Mouse (Mus musculus): Measurements from ENCODE around the gene Arhgap45.

The Arhgap45 gene

DNA sequence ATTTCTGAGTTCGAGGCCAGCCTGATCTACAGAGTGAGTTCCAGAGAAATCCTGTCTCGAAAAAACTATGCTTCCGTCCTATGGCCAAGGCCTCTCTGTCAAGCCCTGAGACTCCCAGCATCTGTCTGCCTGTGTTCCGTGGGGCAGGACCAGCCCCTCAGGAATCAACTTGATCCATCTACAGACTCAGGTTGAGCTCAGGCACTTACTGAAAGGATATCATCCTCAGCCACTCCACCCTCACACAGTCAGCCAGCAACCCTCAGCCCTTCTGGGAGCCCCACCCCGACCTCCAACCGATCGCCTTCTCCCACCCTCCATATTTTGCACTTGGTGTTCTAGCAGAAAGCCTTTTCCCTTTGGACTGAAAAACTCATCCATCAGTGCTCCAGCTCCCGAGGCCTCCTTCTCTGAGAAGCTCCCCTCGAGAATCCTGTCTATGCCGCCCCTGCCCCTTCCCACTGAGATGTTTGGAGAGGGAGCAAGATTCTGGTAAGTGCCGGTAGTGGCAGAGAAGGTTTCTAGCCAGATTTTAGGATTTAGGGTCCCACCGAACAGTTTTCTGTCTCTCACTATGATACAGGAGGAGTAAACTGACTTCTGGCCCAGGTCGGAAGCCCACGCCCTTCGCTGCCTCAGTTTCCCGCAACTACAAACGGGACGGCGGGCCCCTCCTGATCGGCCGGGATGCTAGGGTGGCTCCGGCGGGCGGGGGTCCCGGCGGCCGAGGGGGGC lies 28.5 kb upstream of the Arhgap45 start:
- peak; percentile 27 for DNase-seq

DNA sequence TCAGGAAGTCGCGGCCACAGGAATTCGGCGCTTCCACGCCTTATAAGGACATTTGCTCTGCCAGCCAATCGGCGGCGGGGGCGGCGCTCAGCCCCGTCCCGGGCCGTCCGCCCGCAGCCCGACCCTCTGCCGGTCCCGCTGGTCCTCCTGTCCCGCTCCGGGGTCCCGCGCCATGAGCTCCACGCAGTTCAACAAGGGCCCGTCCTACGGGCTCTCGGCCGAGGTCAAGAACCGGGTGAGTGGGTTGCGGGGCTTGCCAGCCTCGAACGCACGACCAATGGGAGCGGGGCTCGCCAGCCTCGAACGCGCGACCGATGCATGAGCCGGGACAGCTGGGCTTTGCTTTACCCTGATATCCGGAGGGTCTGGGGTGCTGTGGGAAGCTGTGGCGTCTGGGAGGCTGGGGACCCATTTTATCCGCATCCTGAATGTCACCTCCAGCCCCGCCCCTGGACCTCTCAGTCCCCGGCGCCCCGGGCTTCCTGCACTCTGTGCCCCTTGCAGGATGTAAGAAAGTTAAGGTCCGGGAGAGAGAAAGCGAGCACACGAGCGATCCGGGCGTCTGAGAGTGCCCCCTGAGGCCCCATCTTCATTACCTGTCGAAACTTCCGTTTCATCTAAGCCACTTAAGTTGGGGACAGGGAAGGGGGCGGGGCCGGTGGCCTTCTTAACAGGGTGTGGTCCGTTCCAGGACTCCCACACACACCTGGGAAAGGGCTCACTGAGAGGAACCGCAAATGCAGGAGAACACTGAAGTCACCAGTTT lies 27.8 kb upstream of the Arhgap45 start, which contains the start of gene Cnn2:
Cnn2 (plus strand) TSS at position 79 of the 766 bp plus-strand sequence.
- DNase-seq = peak; percentile 74

DNA sequence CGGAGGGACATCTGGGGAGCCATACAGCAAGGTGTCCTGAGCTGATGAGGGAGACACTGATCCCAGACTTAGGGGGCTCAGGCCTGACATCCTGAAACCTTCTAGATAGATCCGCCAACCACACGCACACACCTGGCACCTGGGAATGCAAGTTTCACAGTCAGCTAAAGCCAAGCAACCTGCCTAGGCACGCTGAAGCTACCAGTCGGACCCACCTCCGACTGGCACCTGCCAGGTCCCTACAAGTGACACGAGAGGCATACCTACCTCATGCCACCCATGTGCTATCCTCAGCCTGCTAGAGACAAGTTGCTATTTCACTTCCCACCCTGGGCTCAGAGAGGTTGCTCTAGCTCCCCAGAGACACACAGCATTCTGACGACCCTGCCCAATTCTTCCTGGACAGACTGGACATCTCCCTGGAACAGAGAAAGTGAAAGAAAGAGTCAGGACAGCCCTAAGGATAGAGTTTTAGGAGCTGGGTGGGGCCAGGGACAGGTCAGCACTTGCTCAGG lies 27.1 kb upstream of the Arhgap45 start:
- DNase-seq = no peak

DNA sequence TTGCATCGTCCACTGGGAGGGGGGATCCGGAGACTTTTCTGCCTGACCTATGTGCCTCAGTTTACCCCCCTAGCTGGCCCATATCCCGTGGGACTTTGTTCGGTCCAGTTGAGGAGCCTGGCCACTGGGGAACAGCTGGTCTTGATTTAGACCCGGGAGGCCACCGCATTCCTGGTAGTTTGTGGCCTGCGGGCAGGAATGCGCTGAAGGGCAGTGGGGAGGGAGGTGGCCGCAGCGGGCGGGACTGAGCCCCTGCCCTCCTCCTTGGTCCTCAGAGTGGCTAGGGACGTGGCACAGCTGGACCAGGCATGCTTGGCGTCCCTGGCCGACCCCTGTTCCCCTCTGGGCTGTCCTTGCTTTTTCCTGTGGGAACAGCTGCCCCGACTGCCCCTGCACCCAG lies 26.6 kb upstream of the Arhgap45 start:
- DNase-seq = no peak

DNA sequence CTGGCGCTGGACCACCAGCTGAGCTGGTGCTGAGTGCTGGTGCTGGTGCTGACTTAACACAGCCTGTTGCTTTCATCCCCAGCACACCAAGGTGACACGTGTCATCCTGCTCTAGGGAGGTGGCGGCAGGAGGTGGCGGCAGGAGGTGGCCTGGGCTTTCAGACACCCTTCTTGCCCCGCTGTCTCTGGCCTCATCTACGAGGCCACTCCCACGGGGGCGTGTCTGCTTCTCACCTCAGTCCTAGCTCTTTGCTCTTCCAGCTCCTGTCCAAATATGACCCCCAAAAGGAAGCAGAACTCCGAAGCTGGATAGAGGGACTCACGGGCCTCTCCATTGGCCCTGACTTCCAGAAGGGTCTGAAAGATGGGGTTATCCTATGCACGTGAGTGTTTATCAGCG lies 25.4 kb upstream of the Arhgap45 start:
- no peak for DNase-seq

DNA sequence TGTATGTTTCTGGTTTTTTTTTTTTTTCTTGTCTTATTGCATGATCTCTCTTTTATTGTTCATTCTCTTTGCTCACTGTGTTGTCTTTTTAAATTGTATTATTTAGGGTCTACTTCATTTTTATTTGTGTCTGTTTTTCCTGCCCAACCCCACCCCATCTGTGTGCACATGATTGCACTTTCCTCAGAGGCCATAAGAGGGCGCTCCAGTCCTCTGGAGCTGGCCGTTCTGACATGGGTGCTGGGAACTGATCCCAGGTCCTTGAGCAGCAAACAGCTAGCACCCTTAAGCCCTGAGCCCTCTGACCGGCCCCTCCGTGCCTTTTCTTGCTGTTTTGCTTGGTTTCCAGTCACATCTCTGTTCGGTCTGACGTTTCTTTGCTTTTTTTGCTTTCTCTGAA lies 24.9 kb upstream of the Arhgap45 start:
- DNase-seq = no peak

DNA sequence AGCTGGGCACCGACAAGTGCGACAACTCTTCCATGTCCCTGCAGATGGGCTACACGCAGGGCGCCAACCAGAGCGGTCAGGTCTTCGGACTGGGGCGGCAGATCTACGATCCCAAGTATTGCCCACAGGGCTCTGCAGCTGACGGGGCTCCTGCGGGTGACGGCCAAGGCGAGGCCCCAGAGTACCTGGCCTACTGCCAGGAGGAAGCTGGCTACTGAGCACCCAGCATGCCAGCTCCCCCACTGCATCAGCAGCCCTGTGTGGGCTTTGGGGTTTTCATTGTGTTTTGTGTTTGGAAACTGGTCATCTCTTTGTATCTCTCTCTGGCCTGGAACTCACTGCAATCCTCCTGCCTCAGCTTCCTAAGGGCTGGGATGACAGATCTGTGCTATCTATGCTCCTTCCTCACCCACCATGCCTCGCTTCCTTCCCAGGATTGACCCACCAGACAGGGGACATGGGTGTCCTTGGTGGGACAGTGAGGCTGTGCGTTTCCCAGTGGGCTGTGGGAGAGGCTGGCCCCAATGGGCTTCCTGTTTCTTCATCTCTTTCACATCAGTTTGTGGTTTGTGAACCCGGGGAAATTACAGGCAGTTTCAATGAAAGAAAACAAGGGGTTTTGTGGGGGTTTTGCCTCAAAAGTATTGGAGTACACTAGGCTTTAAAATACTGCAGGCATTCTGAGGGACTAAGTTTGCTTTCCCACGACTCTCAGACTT lies 21.9 kb upstream of the Arhgap45 start:
- DNase-seq = peak; percentile 41

DNA sequence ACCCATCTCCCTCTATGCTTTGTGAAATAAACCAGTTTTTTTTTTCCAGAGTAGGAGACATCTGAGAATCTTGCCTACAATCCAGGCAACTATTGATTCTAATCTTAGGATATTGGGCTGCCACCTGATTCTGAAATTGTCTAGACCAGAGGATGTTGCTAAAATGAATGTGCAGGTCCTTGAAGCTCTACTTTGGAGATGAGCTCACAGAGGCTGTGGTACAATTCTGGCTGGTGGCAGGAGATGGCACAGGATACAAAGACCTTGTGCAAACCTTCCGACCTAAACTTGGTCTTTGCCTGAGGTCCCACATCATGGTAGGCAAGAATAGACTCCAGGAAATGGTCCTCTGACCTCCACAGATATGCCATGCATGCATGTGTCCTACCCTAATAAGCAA lies 20.8 kb upstream of the Arhgap45 start:
- no peak for DNase-seq

DNA sequence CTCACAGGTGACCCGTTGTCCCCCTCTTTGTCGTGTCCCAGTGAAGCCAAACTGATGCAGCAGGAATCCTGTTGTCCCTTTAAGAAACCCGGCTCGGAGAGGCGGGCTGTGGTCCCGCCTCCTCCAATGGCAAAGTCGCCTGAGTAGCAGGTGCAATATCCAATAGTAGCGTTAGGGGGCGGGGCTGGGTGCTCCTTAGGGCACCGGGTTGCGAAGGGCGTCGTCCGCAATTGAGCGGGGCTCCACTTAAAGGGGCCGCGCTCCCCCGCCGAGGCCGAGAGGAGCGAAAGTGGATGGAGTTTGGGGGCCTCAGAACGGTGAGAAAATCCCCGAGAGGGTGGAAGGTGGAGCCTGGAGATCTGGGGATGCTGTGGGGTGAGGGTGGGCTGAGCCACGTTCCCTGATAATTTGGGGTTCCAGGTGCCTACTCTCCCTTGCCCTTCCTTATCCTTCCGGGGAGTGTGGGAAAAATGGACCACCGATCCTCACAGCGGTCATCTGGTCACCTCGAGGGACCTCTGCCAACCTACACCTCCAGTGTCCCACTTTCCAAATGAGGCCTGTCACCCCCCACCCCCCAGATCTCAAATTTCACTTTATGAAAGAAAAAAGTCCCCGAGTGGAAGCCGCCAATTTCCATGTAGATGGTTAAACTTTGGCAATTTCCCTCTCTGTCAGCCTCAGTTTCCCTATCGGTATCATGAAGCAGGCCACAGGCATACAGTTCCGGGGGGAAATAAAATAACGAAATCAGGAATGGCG lies 20.0 kb upstream of the Arhgap45 start, which contains the start of gene Abca7:
Abca7 (plus strand) TSS at position 223 of the 762 bp plus-strand sequence.
- DNase-seq = peak; percentile 99

DNA sequence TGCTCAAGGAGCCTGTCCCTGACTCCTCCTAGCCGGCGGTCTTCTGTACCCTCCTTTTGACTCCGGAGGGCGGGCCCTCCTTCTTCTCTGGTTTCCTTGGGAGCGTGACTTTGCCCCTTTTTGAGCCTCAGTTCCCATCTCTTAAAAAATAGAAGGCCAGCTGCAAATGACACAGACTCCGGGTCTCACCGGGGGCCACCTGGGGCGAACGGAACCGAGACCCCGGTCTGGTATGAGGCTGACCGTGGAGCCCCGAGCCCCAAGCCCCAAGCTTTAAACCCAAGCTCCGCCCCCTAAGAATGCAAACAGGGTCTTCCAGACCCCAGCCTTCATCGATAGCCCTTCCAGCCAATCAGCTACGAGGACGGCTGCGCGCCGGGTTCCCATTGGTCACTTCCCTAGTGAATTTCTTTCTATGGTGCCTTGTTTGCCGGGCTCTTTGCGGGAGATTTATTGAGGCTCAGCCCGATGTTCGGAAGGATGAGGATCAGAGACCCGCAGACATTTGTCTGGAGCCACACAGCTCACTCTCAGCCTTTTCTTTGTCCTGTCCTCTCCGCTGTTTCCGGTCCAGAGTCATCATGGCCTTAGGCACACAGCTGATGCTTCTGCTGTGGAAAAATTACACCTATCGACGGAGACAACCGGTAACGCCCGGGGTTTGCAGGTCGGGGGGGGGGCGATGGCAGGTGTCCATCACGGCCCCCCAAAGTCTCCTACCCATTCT lies 19.3 kb upstream of the Arhgap45 start:
- peak; percentile 85 for DNase-seq

DNA sequence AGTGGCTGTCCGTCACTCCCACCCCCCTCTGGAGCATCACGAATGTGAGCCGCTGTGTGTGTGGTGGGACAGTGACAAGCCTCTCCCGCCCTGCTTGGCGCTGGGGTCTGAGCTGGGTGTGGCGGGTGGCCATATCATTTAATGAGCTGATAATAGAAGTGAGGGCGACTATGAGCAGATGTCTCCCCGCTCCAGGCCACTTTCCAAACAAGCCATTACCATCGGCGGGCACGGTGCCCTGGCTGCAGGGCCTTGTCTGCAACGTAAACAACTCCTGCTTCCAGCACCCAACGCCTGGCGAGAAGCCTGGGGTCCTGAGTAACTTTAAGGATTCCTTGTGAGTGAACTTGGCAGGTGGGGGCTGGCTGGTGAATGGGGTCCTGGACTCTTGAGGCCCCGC lies 18.6 kb upstream of the Arhgap45 start:
- DNase-seq = no peak

DNA sequence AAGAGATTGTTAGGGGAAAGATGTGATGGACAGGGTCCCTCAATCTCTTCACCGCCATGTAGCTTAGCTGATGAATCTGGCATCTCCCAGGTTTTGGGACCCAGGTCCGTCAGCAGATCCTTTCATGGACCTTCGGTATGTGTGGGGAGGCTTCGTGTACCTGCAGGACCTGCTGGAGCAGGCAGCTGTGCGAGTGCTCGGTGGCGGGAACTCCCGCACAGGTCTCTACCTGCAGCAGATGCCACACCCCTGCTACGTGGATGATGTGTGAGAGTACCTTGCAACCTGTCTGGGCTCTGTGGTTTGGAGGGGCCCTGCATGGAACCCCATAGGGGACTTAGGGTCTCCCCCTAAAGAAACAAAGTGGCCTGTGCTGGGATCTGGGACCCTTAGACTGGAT lies 14.5 kb upstream of the Arhgap45 start:
- DNase-seq = no peak

DNA sequence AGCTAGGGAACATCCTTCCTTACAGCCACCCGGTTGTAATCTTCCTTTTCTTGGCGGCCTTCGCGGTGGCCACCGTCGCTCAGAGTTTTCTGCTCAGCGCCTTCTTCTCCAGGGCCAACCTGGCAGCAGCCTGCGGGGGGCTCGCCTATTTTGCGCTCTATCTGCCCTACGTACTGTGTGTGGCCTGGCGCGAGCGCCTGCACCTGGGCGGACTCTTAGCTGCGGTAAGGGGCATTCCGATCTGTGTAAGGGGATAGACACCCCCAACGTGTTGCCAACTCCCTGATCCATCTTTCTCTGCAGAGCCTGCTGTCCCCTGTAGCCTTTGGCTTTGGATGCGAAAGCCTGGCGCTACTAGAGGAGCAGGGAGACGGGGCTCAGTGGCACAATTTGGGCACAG lies 13.6 kb upstream of the Arhgap45 start:
- no peak for DNase-seq

DNA sequence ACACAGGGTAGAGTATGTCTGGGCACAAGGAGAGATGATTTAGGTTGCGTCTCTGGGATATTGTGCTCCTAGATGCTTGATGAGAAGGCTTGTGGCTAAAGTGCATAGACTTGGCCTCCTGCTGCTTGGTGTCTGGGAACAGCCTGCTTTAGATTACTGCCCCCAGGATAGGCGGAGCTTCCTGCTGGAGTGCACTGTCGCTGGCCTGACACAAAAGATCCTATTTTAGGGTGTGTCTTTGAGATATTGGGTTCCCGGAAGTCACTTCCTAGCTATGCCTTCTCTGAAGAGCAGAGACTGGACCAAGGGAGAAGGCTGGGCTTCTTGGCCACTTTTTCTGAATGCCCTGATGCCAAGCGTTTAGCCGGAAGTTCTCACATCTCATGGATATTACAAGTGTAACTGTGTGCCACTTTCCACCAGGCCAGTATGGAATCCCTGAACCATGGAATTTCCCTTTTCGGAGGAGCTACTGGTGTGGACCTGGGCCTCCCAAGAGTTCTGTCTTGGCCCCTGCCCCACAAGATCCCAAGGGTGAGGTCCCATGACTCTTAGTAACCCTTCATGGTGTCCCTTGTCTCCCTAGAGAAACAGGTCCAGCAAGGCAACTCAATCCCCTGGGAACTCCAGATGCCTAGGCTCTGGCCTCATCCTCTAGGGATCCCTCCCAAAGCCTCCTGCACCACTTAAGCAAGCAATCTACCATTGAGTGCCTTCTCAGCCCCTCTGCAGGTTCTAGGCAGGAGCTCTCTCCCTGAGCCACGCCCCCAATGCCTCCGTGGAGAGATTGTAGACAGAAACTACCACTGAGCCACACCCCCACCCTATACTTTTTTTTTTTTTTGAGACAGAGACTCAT lies 12.8 kb upstream of the Arhgap45 start:
- DNase-seq = no peak

DNA sequence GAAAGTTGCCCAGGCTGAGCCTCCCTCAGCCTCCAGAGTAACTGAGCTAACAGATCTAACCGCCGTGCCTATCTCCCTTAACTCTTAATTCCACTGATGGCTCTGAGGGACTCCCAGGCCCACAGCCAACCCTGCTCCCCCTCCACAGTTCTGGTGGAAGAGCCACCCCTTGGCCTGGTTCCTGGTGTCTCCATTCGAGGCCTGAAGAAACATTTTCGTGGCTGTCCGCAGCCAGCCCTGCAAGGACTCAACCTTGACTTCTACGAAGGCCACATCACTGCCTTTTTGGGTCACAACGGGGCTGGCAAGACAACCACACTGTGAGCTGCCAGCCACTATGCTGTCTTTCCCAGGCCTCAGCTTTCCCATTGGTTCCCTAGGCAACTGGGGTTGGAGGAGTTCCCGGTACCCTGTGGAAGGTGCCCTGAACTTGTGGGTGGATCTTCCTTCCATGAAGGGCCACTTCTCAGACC lies 12.2 kb upstream of the Arhgap45 start:
- no peak for DNase-seq

DNA sequence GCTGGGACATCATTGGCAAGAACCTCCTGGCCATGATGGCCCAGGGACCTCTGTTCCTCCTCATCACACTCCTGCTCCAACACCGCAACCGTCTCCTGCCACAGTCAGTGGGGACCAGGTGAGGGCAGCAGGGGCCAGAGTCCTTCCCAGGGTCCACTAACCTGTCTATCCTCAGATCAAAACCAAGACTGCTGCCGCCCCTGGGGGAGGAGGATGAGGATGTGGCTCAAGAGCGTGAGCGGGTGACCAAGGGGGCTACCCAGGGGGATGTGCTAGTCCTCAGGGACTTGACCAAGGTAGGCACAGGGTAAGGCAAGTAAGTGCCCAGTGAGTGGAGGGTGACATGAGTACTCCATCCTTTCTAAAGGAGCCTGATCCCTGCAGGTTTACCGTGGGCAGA lies 4.7 kb upstream of the Arhgap45 start:
- no peak for DNase-seq

DNA sequence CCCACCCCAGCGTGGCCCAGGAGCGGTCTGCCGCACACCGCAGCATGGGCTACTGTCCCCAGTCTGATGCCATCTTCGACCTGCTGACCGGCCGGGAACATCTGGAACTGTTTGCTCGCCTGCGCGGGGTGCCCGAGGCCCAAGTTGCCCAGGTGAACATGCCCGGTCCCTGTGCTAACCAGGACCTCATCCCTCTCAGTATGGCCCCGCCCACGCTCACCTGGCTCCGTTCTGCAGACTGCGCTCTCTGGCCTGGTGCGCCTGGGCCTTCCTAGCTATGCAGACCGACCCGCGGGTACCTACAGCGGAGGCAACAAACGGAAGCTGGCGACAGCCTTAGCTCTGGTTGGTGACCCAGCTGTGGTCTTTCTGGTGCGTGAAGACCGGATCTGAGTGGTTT lies 2.8 kb upstream of the Arhgap45 start:
- DNase-seq = no peak

DNA sequence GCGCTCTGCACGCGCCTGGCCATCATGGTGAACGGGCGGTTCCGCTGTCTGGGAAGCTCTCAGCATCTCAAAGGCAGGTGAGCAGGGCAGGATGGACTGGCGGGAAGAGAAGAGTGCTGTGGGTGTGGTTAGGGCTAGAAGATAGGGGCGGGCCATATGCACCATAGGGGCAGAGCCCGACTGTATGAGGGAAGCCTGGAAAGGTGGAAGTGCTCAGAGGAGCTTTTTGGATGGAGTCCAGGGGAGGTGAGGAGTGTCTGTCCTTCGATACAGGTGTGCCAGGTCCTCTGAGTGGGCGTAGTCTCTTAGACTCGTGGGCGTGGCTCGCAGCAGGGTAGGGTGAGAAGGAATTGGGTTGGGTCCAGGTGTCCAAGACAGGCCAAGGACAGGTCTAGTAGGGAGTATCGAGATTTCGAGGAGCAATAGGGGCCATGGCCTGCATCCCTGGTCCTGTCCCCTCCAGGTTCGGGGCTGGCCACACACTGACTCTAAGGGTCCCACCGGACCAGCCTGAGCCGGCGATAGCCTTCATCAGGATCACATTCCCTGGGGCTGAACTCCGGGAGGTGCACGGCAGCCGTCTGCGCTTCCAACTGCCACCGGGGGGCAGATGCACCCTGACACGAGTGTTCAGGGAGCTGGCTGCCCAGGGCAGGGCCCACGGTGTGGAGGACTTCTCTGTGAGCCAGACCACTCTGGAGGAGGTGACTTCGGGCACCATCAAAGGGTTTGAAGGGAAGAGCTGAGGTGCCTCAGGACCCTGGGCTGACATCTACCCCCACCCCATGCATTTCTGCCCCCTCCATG lies 1.8 kb upstream of the Arhgap45 start:
- DNase-seq = peak; percentile 71

DNA sequence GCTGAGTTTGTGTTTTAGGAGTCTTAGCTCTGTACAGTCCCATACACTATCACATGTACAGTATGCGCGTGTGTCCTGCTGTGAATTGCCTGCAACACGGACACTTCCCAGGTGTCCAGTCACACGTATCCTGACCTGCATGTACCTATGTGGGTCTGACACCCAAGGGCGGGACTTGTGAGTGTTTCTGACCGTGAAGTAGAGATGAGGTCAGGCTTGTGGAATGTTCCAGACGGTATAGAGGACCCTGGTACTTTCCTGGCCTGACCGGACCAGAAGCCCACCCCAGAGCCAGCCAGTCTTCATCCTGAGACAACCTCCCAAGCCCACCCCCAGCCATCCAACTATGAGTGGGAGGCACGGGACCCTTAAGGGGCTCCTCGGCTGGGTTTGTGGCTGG lies 870 bp upstream of the Arhgap45 start:
- peak; percentile 26 for DNase-seq

DNA sequence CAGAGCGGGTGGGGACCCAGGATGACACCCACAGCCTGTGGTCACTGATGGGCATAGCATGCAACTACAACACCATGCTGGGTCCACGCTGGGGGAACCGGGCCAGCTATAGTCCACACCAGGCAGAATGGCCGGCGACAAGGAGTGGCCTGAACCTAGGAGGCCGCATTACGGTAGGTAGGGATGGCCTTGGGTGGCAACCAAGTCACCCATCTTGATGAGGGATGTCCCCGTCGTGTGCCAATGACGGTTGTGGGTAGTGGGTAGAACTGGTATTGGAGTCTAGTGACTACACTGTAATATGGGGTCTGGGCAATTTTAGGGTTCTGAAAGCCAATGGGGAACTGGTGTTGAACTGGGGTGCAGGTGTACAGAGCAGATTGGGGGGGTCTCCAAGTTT lies 478 bp downstream of the Arhgap45 start:
- no peak for DNase-seq
